Mouse (Mus musculus) left cerebral cortex, adult 6 months (tissue): ENCODE data around the gene Cebpg. TPM values are rescaled to one million over a fixed set of nuclear protein-coding genes. Genes with fewer than 3 reads are reported as not detected.

Experiments
- long read RNA-seq, 2 experiments: library from polyadenylated mRNA; unstranded; transcript quantifications; one replicate each; pipeline ENCODE4 v2.0.0; 2019 to 2020
- polyA plus RNA-seq: library from polyadenylated mRNA; unstranded; fragments of <200 nt; fragmentation: Nextera tagmentation; gene quantifications from 2 replicates; pipeline ENCODE4 v1.2.3, GENCODE M21; 2021

Cebpg gene
- polyA plus RNA-seq = 4.8 and 37.5 TPM in 2 replicates
- long read RNA-seq, experiment 1, full-length matches to known transcripts = 3 of 16 reads
- long read RNA-seq, experiment 1, partial matches to known transcripts = 0 of 16 reads
- long read RNA-seq, experiment 1, other reads (novel, unspliced or antisense) = 13 of 16 reads
- long read RNA-seq, experiment 2, partial matches to known transcripts = 0 of 11 reads
- long read RNA-seq, experiment 2, other reads (novel, unspliced or antisense) = 7 of 11 reads

GRCm38 (mm10) chr7:35056436-35056864 is at the start of gene Cebpg:
Gene Cebpg (minus strand): TSS chr7:35056573.

Other genes with a start within 250 kb of the Cebpg start
- 11.0 and 12.3 TPM in 2 replicates for gene Chst8, start 243.9 kb downstream of the Cebpg start, polyA plus RNA-seq
- gene Pepd, start 144.2 kb downstream of the Cebpg start, polyA plus RNA-seq = 40.4 and 56.2 TPM in 2 replicates
- 0.48 and 1.8 TPM in 2 replicates for gene Cebpa, start 62.7 kb upstream of the Cebpg start, polyA plus RNA-seq
- gene Slc7a10, start 129.8 kb upstream of the Cebpg start, polyA plus RNA-seq = 45.5 and 50.8 TPM in 2 replicates
- 9.8 and 10.2 TPM in 2 replicates for gene Lrp3, start 158.9 kb upstream of the Cebpg start, polyA plus RNA-seq